Mouse (Mus musculus): ENCODE measurements around the gene Dolk. TPM values are rescaled to one million over a fixed set of nuclear protein-coding genes. Genes with fewer than 3 reads are reported as not detected.

Gene Dolk
- polyA plus RNA-seq (2015; fragmentation: Nextera tagmentation; extraction: Ambion mirVana): 30.8 and 32.0 TPM in 2 replicates

- Histone ChIP-seq H3K9ac (peak within 1 kb of the TSS; percentile 95), H3K27ac (peak within 1 kb of the TSS; percentile 76), H3K4me1 (peaks cover 20% of the 10 kb centered on the region), H3K36me3 (peaks cover 20% of the 10 kb centered on the region), H3K9me3 (no peaks in the 10 kb centered on the region), H3K27me3 (no peaks in the 10 kb centered on the region), H3K4me2 (replicated peaks) (peak within 1 kb of the TSS; percentile 78), H3K4me3 (peak within 1 kb of the TSS; percentile 85)
- WGBS: under 1% methylated on average over 51 of the region's 68 CpGs
- ATAC-seq (ENCODE audit: low FRiP score, low read depth): peak; percentile 92
Measured at GRCm38 (mm10) chr2:30286192-30287026, at the start of gene Dolk, which contains the start of gene Nup188. Gene Dolk, minus strand, starts transcription at chr2:30286334. Gene Nup188, plus strand, starts transcription at chr2:30286397.

DNA sequence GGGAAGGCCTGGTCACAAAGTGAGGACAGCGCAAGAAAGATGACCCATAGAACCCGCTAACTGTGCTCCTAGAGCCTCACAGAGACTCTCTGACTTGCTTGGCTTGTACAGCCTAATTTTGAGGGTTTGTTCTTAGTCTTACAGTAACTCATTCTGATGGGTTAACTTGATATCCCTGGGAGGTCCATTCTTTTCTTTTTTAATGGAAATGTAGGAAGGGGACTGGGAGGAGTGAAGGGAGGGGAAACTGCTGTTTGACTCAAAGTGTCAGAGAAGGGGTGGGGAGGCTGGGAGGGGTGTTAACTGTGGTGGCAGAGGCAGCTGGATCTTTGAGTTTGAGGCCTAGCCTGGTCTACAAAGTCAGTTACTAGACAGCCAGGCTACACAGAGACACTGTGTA is 49.2 kb upstream of the Dolk start:
- H3K36me3 ChIP-seq: peaks cover 98% of the 10 kb centered on the region
- WGBS: 94% methylated on average over 2 of the region's 2 CpGs

GRCm38 (mm10) chr2:30328791-30329190 is 42.7 kb upstream of the Dolk start:
- H3K27ac ChIP-seq: no peak overlapping the region
- H3K4me3 ChIP-seq: no peak overlapping the region
- no peak overlapping the region for H3K9ac ChIP-seq
- H3K27me3 ChIP-seq: no peaks in the 10 kb centered on the region
- peaks cover 98% of the 10 kb centered on the region for H3K36me3 ChIP-seq
- no peaks in the 10 kb centered on the region for H3K9me3 ChIP-seq
- 90% methylated on average over 3 of the region's 3 CpGs for WGBS
- no peak overlapping the region for H3K4me2 ChIP-seq (replicated peaks)
- H3K4me1 ChIP-seq: no peaks in the 10 kb centered on the region
- ATAC-seq (ENCODE audit: low FRiP score, low read depth): no peak

More for the DNA sequence above, 49.2 kb upstream of the Dolk start:
- Histone ChIP-seq H3K4me2 (replicated peaks) (no peak overlapping the region), H3K9ac (no peak overlapping the region), H3K4me1 (no peaks in the 10 kb centered on the region), H3K4me3 (no peak overlapping the region), H3K9me3 (no peaks in the 10 kb centered on the region), H3K27me3 (no peaks in the 10 kb centered on the region), H3K27ac (no peak overlapping the region)
- ATAC-seq (ENCODE audit: low FRiP score, low read depth): no peak

DNA sequence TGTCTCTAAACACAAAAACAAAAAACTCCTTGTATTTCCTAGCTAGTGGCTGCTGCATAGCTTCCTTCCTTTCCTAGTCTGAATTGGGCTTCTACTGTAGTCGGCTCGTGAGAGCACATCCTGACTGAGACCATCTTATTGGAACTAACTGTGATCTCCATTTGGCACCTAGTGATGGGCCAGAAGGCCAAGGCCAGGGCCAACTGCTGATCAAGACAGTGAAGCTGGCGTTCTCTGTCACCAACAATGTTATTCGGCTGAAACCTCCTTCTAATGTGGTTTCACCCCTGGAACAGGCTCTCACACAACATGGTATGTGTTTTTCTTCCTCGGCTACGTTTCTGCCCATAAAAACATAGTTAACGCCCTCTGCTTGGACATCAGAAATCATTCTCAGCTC is 41.1 kb upstream of the Dolk start:
- Histone ChIP-seq H3K27ac (no peak overlapping the region), H3K4me3 (no peak overlapping the region), H3K9ac (no peak overlapping the region), H3K27me3 (no peaks in the 10 kb centered on the region), H3K4me1 (no peaks in the 10 kb centered on the region), H3K4me2 (replicated peaks) (no peak overlapping the region), H3K36me3 (peaks cover 98% of the 10 kb centered on the region), H3K9me3 (no peaks in the 10 kb centered on the region)
- 85% methylated on average over 7 of the region's 7 CpGs for WGBS
- no peak for ATAC-seq (ENCODE audit: low FRiP score, low read depth)

- H3K9me3 ChIP-seq: no peaks in the 10 kb centered on the region
- no peak overlapping the region for H3K27ac ChIP-seq
- peaks cover 98% of the 10 kb centered on the region for H3K36me3 ChIP-seq
- H3K9ac ChIP-seq: no peak overlapping the region
- H3K27me3 ChIP-seq: no peaks in the 10 kb centered on the region
- H3K4me3 ChIP-seq: no peak overlapping the region
- 94% methylated on average over 5 of the region's 5 CpGs for WGBS
- no peak for ATAC-seq (ENCODE audit: low FRiP score, low read depth)
- H3K4me2 ChIP-seq (replicated peaks): no peak overlapping the region
- H3K4me1 ChIP-seq: no peaks in the 10 kb centered on the region
Measured at GRCm38 (mm10) chr2:30325296-30325695, 39.2 kb upstream of the Dolk start.

DNA sequence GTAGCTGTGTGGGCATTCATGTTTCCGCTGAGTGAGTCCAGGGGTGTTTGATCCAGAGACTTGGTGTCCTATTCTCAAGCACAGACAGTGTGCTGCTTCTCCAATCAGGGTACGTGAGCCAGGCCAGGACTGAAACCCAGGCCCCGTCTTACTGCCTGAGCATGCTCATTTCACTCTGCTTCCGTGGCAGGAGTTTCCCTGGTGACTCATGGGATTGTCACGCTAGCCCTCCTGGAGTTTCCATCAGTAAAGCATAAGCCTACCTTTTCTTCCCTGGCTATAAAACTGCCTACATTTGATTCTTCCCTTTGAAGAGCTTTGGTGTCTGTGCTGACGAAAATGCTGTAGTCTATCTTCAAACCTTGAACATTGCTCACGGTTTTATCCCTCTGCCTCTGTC is 37.0 kb upstream of the Dolk start:
- H3K4me3 ChIP-seq: no peak overlapping the region
- ATAC-seq (ENCODE audit: low FRiP score, low read depth): no peak
- no peaks in the 10 kb centered on the region for H3K27me3 ChIP-seq
- H3K4me2 ChIP-seq (replicated peaks): no peak overlapping the region
- H3K9me3 ChIP-seq: no peaks in the 10 kb centered on the region
- no peaks in the 10 kb centered on the region for H3K4me1 ChIP-seq
- H3K27ac ChIP-seq: no peak overlapping the region
- H3K9ac ChIP-seq: no peak overlapping the region
- WGBS: 91% methylated on average over 7 of the region's 7 CpGs
- peaks cover 94% of the 10 kb centered on the region for H3K36me3 ChIP-seq

DNA sequence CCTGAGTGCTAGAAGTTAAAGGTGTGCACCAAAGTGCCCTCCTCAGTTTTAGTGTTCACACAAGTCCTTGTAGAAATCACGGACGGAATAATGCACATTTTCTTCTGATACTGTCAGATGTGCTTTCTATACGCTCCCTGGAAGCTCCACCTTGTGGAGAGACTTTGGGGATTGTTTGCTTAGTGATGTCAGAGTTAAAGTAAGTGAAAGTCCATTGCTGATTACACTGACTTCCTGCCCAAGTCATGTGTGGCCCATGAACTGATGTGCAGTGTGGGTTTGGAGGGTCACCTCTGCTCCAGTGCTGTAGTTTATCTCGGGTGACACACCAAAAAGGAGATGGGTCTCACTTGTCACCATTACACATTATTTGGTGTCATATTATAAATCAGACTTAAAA is 33.1 kb upstream of the Dolk start:
- 89% methylated on average over 4 of the region's 4 CpGs for WGBS
- H3K9ac ChIP-seq: no peak overlapping the region
- H3K4me3 ChIP-seq: no peak overlapping the region
- H3K9me3 ChIP-seq: no peaks in the 10 kb centered on the region
- H3K4me1 ChIP-seq: no peaks in the 10 kb centered on the region
- H3K27me3 ChIP-seq: no peaks in the 10 kb centered on the region
- no peak overlapping the region for H3K27ac ChIP-seq
- no peak for ATAC-seq (ENCODE audit: low FRiP score, low read depth)
- H3K4me2 ChIP-seq (replicated peaks): no peak overlapping the region
- H3K36me3 ChIP-seq: peaks cover 94% of the 10 kb centered on the region

- no peaks in the 10 kb centered on the region for H3K27me3 ChIP-seq
- H3K4me3 ChIP-seq: no peak overlapping the region
- no peaks in the 10 kb centered on the region for H3K4me1 ChIP-seq
- H3K9me3 ChIP-seq: no peaks in the 10 kb centered on the region
- H3K27ac ChIP-seq: no peak overlapping the region
- no peak overlapping the region for H3K9ac ChIP-seq
- peaks cover 94% of the 10 kb centered on the region for H3K36me3 ChIP-seq
- ATAC-seq (ENCODE audit: low FRiP score, low read depth): no peak
- 91% methylated on average over 5 of the region's 5 CpGs for WGBS
- H3K4me2 ChIP-seq (replicated peaks): no peak overlapping the region
Measured at GRCm38 (mm10) chr2:30316955-30317354, 30.8 kb upstream of the Dolk start.

GRCm38 (mm10) chr2:30316136-30316535 is 30.0 kb upstream of the Dolk start:
- no peak overlapping the region for H3K4me2 ChIP-seq (replicated peaks)
- H3K9me3 ChIP-seq: no peaks in the 10 kb centered on the region
- H3K27ac ChIP-seq: no peak overlapping the region
- no peak for ATAC-seq (ENCODE audit: low FRiP score, low read depth)
- no peak overlapping the region for H3K9ac ChIP-seq
- WGBS: 95% methylated on average over 4 of the region's 4 CpGs
- H3K36me3 ChIP-seq: peaks cover 92% of the 10 kb centered on the region
- no peak overlapping the region for H3K4me3 ChIP-seq
- H3K27me3 ChIP-seq: no peaks in the 10 kb centered on the region
- H3K4me1 ChIP-seq: no peaks in the 10 kb centered on the region

DNA sequence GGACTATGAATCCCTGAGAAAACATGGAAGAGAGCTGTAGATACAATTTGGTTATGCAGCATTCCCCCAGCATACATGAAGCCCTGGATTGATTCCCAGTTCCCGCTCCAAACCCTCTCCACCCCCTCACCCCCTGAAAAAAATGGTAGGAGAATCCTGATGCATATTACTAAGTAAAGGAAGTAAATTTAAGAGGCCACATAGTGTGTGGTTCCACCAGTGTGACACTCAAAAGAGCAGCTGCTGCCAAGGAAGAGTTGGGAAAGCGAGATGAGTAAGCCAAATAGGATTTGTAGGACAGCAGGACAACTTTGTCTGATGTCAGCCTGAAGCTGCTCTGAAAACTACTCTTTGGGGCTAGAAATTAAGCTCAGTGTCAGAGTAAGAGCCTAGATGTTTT is 25.3 kb upstream of the Dolk start:
- 93% methylated on average over 2 of the region's 2 CpGs for WGBS
- no peak overlapping the region for H3K4me3 ChIP-seq
- H3K27me3 ChIP-seq: no peaks in the 10 kb centered on the region
- H3K9me3 ChIP-seq: no peaks in the 10 kb centered on the region
- no peaks in the 10 kb centered on the region for H3K4me1 ChIP-seq
- H3K27ac ChIP-seq: no peak overlapping the region
- ATAC-seq (ENCODE audit: low FRiP score, low read depth): no peak
- no peak overlapping the region for H3K4me2 ChIP-seq (replicated peaks)
- H3K9ac ChIP-seq: no peak overlapping the region
- H3K36me3 ChIP-seq: peaks cover 96% of the 10 kb centered on the region

- no peak overlapping the region for H3K4me3 ChIP-seq
- H3K27ac ChIP-seq: no peak overlapping the region
- 88% methylated on average over 3 of the region's 3 CpGs for WGBS
- H3K27me3 ChIP-seq: no peaks in the 10 kb centered on the region
- no peak overlapping the region for H3K9ac ChIP-seq
- H3K4me2 ChIP-seq (replicated peaks): no peak overlapping the region
- ATAC-seq (ENCODE audit: low FRiP score, low read depth): no peak
- peaks cover 96% of the 10 kb centered on the region for H3K36me3 ChIP-seq
- H3K9me3 ChIP-seq: no peaks in the 10 kb centered on the region
- H3K4me1 ChIP-seq: no peaks in the 10 kb centered on the region
Measured at GRCm38 (mm10) chr2:30309351-30309750, 23.2 kb upstream of the Dolk start.

GRCm38 (mm10) chr2:30306087-30306486 is 20.0 kb upstream of the Dolk start:
- Histone ChIP-seq H3K27me3 (no peaks in the 10 kb centered on the region), H3K36me3 (peaks cover 98% of the 10 kb centered on the region), H3K27ac (no peak overlapping the region), H3K4me2 (replicated peaks) (no peak overlapping the region), H3K4me3 (no peak overlapping the region), H3K9ac (no peak overlapping the region), H3K4me1 (no peaks in the 10 kb centered on the region), H3K9me3 (no peaks in the 10 kb centered on the region)
- WGBS: 94% methylated on average over 7 of the region's 7 CpGs
- no peak for ATAC-seq (ENCODE audit: low FRiP score, low read depth)

DNA sequence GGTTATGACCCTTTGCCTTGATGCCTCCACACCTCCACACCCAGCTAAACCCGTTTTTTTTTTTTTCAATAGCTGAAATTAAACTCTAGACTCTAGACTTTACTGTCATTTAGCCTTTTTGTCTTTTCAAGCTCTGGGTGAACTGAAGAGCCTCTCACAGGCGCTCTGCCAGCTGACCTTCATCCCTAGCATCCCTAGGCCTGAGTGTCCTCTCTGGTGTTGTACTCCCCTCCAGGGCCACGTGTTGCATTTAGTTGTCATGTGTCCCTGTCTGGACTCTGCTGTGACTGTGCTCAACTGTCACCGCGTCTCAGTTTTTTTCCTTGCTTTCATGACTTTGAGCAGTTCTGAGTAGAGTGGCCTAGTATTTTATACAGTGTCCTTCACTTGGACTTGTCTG is 13.8 kb upstream of the Dolk start:
- Histone ChIP-seq H3K9ac (no peak overlapping the region), H3K36me3 (peaks cover 80% of the 10 kb centered on the region), H3K27ac (no peak overlapping the region), H3K4me2 (replicated peaks) (no peak overlapping the region), H3K4me3 (no peak overlapping the region), H3K4me1 (no peaks in the 10 kb centered on the region), H3K9me3 (no peaks in the 10 kb centered on the region), H3K27me3 (no peaks in the 10 kb centered on the region)
- no peak for ATAC-seq (ENCODE audit: low FRiP score, low read depth)
- 90% methylated on average over 5 of the region's 5 CpGs for WGBS

All from limb, embryonic 13.5 days (tissue).